25 mouse cellular contexts compared by ENCODE assay signal in the genomic region with DNA sequence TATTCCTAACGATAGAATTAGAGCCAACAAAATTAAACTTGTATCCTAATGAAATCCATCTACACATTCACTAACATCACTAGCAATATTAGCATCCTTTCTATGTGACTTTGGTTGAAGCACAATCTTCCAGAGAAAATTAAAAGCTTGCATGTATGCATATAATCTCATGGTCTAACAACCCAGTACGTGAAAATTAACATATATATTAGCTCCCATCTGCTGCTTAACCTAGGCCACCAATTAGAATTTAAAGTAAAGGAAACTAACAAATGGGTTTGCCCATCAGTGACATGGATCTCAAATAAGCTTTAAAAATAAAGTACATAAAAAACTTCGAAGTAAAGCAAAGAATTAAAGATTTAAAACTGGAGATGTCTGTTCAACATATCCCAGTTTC.
"Had no signal": no experiment of that assay in that cellular context is flagged by ENCODE, and none has a peak within 500 bp of the region (broad histone marks: within the 10 kb centered on the region; RNA-seq: fewer than 3 reads in every experiment).

No protein-coding gene starts in this region.

- H3K36me3 ChIP-seq: heart, embryonic 13.5 days; heart, embryonic 15.5 days; hindbrain, embryonic 15.5 days; kidney, embryonic 15.5 days; limb, embryonic 13.5 days; limb, embryonic 15.5 days; liver, embryonic 12.5 days had no signal

- H3K4me2 ChIP-seq: heart, embryonic 11.5 days; heart, embryonic 13.5 days; heart, embryonic 15.5 days; hindbrain, embryonic 15.5 days; kidney, embryonic 15.5 days; limb, embryonic 13.5 days; limb, embryonic 15.5 days; liver, embryonic 12.5 days had no signal

- H3K9me3 ChIP-seq: heart, embryonic 13.5 days; heart, embryonic 15.5 days; hindbrain, embryonic 15.5 days; kidney, embryonic 15.5 days; limb, embryonic 13.5 days; limb, embryonic 15.5 days; liver, embryonic 12.5 days had no signal

- H3K4me3 ChIP-seq: heart, adult 2 months; heart, embryonic 13.5 days; heart, embryonic 15.5 days; hindbrain, embryonic 15.5 days; kidney, embryonic 15.5 days; limb, embryonic 13.5 days; limb, embryonic 15.5 days; liver, embryonic 12.5 days had no signal

- H3K27ac ChIP-seq: heart, adult 2 months; heart, embryonic 13.5 days; heart, embryonic 15.5 days; hindbrain, embryonic 15.5 days; hindbrain, postnatal 0 days; kidney, embryonic 15.5 days; kidney, postnatal 0 days; limb, embryonic 13.5 days; limb, embryonic 15.5 days; liver, embryonic 12.5 days had no signal

- DNase-seq: gastrocnemius, postnatal 14 days; gastrocnemius, postnatal 36 days; heart, adult 11 months; heart, adult 2 months; heart, postnatal 14 days; heart, postnatal 36 days; kidney, adult 11 months; kidney, adult 2 months; kidney, adult 9 months; kidney, postnatal 14 days; kidney, postnatal 36 days; layer of hippocampus, adult 9-11 months; layer of hippocampus, postnatal 36 days; left cerebral cortex, postnatal 4 days had no signal

- ATAC-seq: hindbrain, postnatal 0 days; intestine, embryonic 16.5 days; liver, embryonic 12.5 days had no signal

- H3K27me3 ChIP-seq: heart, embryonic 13.5 days; heart, embryonic 15.5 days; hindbrain, embryonic 15.5 days; kidney, embryonic 15.5 days; limb, embryonic 13.5 days; limb, embryonic 15.5 days; liver, embryonic 12.5 days had no signal

- H3K9ac ChIP-seq: heart, embryonic 13.5 days; heart, embryonic 15.5 days; hindbrain, embryonic 15.5 days; kidney, embryonic 15.5 days; limb, embryonic 13.5 days; limb, embryonic 15.5 days; liver, embryonic 12.5 days had no signal

- H3K4me1 ChIP-seq: heart, embryonic 13.5 days; heart, embryonic 15.5 days; hindbrain, embryonic 15.5 days; kidney, embryonic 15.5 days; limb, embryonic 13.5 days; limb, embryonic 15.5 days; liver, embryonic 12.5 days had no signal
